Mouse (Mus musculus) liver, embryonic 14.5 days (tissue): ENCODE results near the gene Mcl1. TPM values are rescaled to one million over a fixed set of nuclear protein-coding genes. Genes with fewer than 3 reads are reported as not detected.

Experiments used
- ATAC-seq: fragments of 200-750 bp; cut with Nextera tagmentation; 2 replicates; pipeline ENCODE4 v1.8.0; 2017; ENCODE audit warnings: moderate number of reproducible peaks, mild to moderate bottlenecking, moderate library complexity; ENCODE audit not compliant: insufficient read depth
- DNase-seq, 3 experiments: peaks; one replicate each; pipeline ENCODE4 v3.0.0-alpha.2; 2012 to 2013; ENCODE audit warnings: low read depth in 3 of 3, low spot score in 3 of 3
- H3K27ac ChIP-seq: fragments of 300-500 bp; sonication (generic); 2 replicates; pipeline ENCODE4 v1.5.1; 2014; ENCODE audit warnings: moderate library complexity, mild to moderate bottlenecking, control low read depth, inconsistent platforms
- H3K27me3 ChIP-seq: fragments of 300-500 bp; sonication (generic); 2 replicates; pipeline ENCODE4 v1.6.1; 2014; ENCODE audit warnings: mild to moderate bottlenecking, low read length, moderate library complexity; ENCODE audit not compliant: control insufficient read depth, insufficient read depth
- H3K36me3 ChIP-seq: fragments of 300-500 bp; sonication (generic); replicated peaks from 2 replicates; pipeline ENCODE4 v1.6.1; 2014; ENCODE audit warnings: low read depth; ENCODE audit not compliant: control insufficient read depth, insufficient read depth
- H3K4me1 ChIP-seq, 2 experiments: fragments of 200-500 bp in 1 of 2; fragments of 300-500 bp in 1 of 2; sonication (generic) in 1 of 2; replicated peaks; 2 replicates each; pipeline ENCODE4 v1.6.1; 2012 to 2014; ENCODE audit warnings: antibody characterized with exemption in 1 of 2, inconsistent platforms in 1 of 2, low read length in 1 of 2; ENCODE audit not compliant: control insufficient read depth in 2 of 2, insufficient read depth in 2 of 2
- H3K4me2 ChIP-seq: fragments of 300-500 bp; sonication (generic); 2 replicates; pipeline ENCODE4 v1.6.1; 2014; ENCODE audit warnings: low read depth, mild to moderate bottlenecking, control low read depth, moderate library complexity
- H3K4me3 ChIP-seq, 2 experiments: fragments of 200-500 bp in 1 of 2; fragments of 300-500 bp in 1 of 2; sonication (generic) in 1 of 2; 2 replicates each; pipeline ENCODE4 v1.5.1; 2012 to 2014; ENCODE audit warnings: low read depth in 2 of 2, low read length in 2 of 2, mild to moderate bottlenecking in 2 of 2, control low read depth in 1 of 2, inconsistent platforms in 1 of 2, moderate library complexity in 1 of 2; ENCODE audit not compliant: insufficient read depth in 1 of 2
- H3K9ac ChIP-seq: fragments of 300-500 bp; sonication (generic); replicated peaks from 2 replicates; pipeline ENCODE4 v1.6.1; 2014; ENCODE audit warnings: mild to moderate bottlenecking, control low read depth, moderate library complexity
- H3K9me3 ChIP-seq: fragments of 300-500 bp; sonication (generic); 2 replicates; pipeline ENCODE4 v1.6.1; 2016; ENCODE audit warnings: low read length, mixed read lengths; ENCODE audit not compliant: control insufficient read depth
- CTCF ChIP-seq: IDR thresholded peaks from 2 replicates; pipeline ENCODE4 v1.5.1; 2016; ENCODE audit warnings: antibody characterized with exemption, low read depth, control low read depth
- EP300 ChIP-seq: IDR thresholded peaks from 2 replicates; pipeline ENCODE4 v1.6.1; 2016; ENCODE audit warnings: antibody characterized with exemption, low read depth
- WGBS: fragments of 180-500 bp; shearing (Covaris S2); extraction: QIAGEN DNeasy Blood & Tissue Kit; methylation state at CpG from one replicate; pipeline ENCODE4 v1.1.7; 2014; ENCODE audit not compliant: insufficient replicate concordance; 5-methylcytosine and 5-hydroxymethylcytosine counted together
- polyA plus RNA-seq, 2 experiments: library from polyadenylated mRNA; depleted of rRNA in 1 of 2; stranded (reverse) in 1 of 2; unstranded in 1 of 2; fragments of >200 nt; fragmentation: Nextera tagmentation in 1 of 2; extraction: Ambion mirVana in 1 of 2; gene quantifications; 2 replicates each; pipeline versions ENCODE4 v1.2.1 to v1.2.3; 2012 to 2014

The Mcl1 gene
- polyA plus RNA-seq, 2 experiments: 34.6 to 39.2 TPM

- no peak for TF ChIP-seq CTCF
- TF ChIP-seq EP300: no peak
- Histone ChIP-seq H3K9ac (no peak overlapping the region), H3K9me3 (no peaks in the 10 kb centered on the region), H3K4me2 (no peak overlapping the region), H3K4me1 (peaks cover 35 to 38% of the 10 kb centered on the region in 2 experiments), H3K27me3 (no peaks in the 10 kb centered on the region; the same call in 1 of the 2 replicates), H3K36me3 (no peaks in the 10 kb centered on the region), H3K27ac (no peak overlapping the region), H3K4me3 (no peak overlapping the region)
- ATAC-seq: no peak
- WGBS: 79% methylated on average over 19 of the region's 19 CpGs
- DNase-seq: no peak
These were observed 19.0 kb downstream of the Mcl1 start for GRCm38 (mm10) chr3:95677420-95678090.

GRCm38 (mm10) chr3:95679551-95679950 lies 21.0 kb downstream of the Mcl1 start:
- no peak for ATAC-seq
- H3K36me3 ChIP-seq: no peaks in the 10 kb centered on the region
- no peak for DNase-seq
- no peak overlapping the region for H3K4me3 ChIP-seq
- no peak overlapping the region for H3K9ac ChIP-seq
- 77% methylated on average over 8 of the region's 8 CpGs for WGBS
- H3K9me3 ChIP-seq: no peaks in the 10 kb centered on the region
- H3K27ac ChIP-seq: no peak overlapping the region
- H3K27me3 ChIP-seq: no peaks in the 10 kb centered on the region; the same call in 1 of the 2 replicates
- H3K4me2 ChIP-seq: no peak overlapping the region
- peaks cover 18 to 21% of the 10 kb centered on the region in 2 experiments for H3K4me1 ChIP-seq
- no peak for TF ChIP-seq CTCF
- TF ChIP-seq EP300: no peak

GRCm38 (mm10) chr3:95680673-95681072 lies 22.1 kb downstream of the Mcl1 start:
- 81% methylated on average over 6 of the region's 6 CpGs for WGBS
- DNase-seq: no peak
- no peak overlapping the region for H3K4me3 ChIP-seq
- no peak for TF ChIP-seq EP300
- no peak for TF ChIP-seq CTCF
- H3K36me3 ChIP-seq: no peaks in the 10 kb centered on the region
- H3K9me3 ChIP-seq: no peaks in the 10 kb centered on the region
- no peak for ATAC-seq
- H3K4me2 ChIP-seq: no peak overlapping the region
- no peak overlapping the region for H3K9ac ChIP-seq
- peaks cover 7 to 10% of the 10 kb centered on the region in 2 experiments for H3K4me1 ChIP-seq
- no peaks in the 10 kb centered on the region; the same call in 1 of the 2 replicates for H3K27me3 ChIP-seq
- H3K27ac ChIP-seq: no peak overlapping the region

- Histone ChIP-seq H3K36me3 (no peaks in the 10 kb centered on the region), H3K27me3 (peaks cover 3% of the 10 kb centered on the region; the same call in 1 of the 2 replicates), H3K9ac (no peak overlapping the region), H3K27ac (no peak overlapping the region), H3K4me2 (peak overlapping the region; percentile 18; the same call in 1 of the 2 replicates), H3K9me3 (no peaks in the 10 kb centered on the region), H3K4me1 (peaks cover 2 to 3% of the 10 kb centered on the region in 2 experiments; a peak in 3 of 4 replicates), H3K4me3 (no peak overlapping the region)
- TF ChIP-seq EP300 (no peak), CTCF (no peak)
- WGBS: 24% methylated on average over 11 of the region's 11 CpGs
- ATAC-seq (no peak), DNase-seq (no peak)
These were observed 22.8 kb downstream of the Mcl1 start for GRCm38 (mm10) chr3:95681365-95681764.

GRCm38 (mm10) chr3:95682878-95683277 lies 24.3 kb downstream of the Mcl1 start:
- no peak overlapping the region for H3K27ac ChIP-seq
- TF ChIP-seq EP300 (no peak), CTCF (no peak; the same call in 1 of the 2 replicates)
- no peak overlapping the region for H3K4me3 ChIP-seq
- H3K4me2 ChIP-seq: no peak overlapping the region
- H3K36me3 ChIP-seq: no peaks in the 10 kb centered on the region
- WGBS: 63% methylated on average over 5 of the region's 5 CpGs
- peaks cover 0 to 2% of the 10 kb centered on the region in 2 experiments; a peak in 1 of 4 replicates for H3K4me1 ChIP-seq
- DNase-seq (no peak), ATAC-seq (no peak)
- H3K9ac ChIP-seq: no peak overlapping the region
- no peaks in the 10 kb centered on the region for H3K9me3 ChIP-seq
- peaks cover 6% of the 10 kb centered on the region; the same call in 1 of the 2 replicates for H3K27me3 ChIP-seq
